Mouse (Mus musculus) ES-E14 (cell line): ENCODE data around the gene Adprhl2. TPM values are rescaled to one million over a fixed set of nuclear protein-coding genes. Genes with fewer than 3 reads are reported as not detected.
A peak's percentile ranks its signal among the peaks of the same experiment; 100 is the strongest.

Experiments used
- DNase-seq: peaks from one replicate; pipeline ENCODE4 v3.0.0-alpha.2; 2013; ENCODE audit warnings: low read depth, low spot score
- H3K27ac ChIP-seq: 2 replicates; pipeline ENCODE4 v1.5.1; 2012; ENCODE audit warnings: low read depth, mild to moderate bottlenecking, low read length, moderate library complexity, mixed read lengths; ENCODE audit not compliant: poor library complexity, insufficient read depth, severe bottlenecking
- H3K36me3 ChIP-seq: 2 replicates; pipeline ENCODE4 v1.6.1; 2012; ENCODE audit warnings: mild to moderate bottlenecking, low read length, moderate library complexity, mixed read lengths; ENCODE audit not compliant: control insufficient read depth, poor library complexity, insufficient read depth, severe bottlenecking
- H3K4me1 ChIP-seq, 2 experiments: fragments of 150-350 bp in 1 of 2; sonication (generic) in 1 of 2; 2 replicates each; pipeline ENCODE4 v1.6.1; 2012; ENCODE audit warnings: low read length in 2 of 2, mild to moderate bottlenecking in 1 of 2, mixed read lengths in 1 of 2; ENCODE audit not compliant: control insufficient read depth in 2 of 2, insufficient read depth in 2 of 2, poor library complexity in 1 of 2
- H3K4me3 ChIP-seq, 2 experiments: fragments of 150-350 bp in 1 of 2; sonication (generic) in 1 of 2; 2 replicates each; pipeline ENCODE4 v1.5.1; 2012; ENCODE audit warnings: low read length in 2 of 2, low read depth in 1 of 2, mild to moderate bottlenecking in 1 of 2, mixed read lengths in 1 of 2; ENCODE audit not compliant: insufficient read depth in 1 of 2, poor library complexity in 1 of 2, severe bottlenecking in 1 of 2
- H3K9ac ChIP-seq: 2 replicates; pipeline ENCODE4 v1.6.1; 2012; ENCODE audit warnings: low read depth, mild to moderate bottlenecking, low read length, mixed read lengths; ENCODE audit not compliant: poor library complexity, insufficient read depth, severe bottlenecking
- H3K9me3 ChIP-seq: fragments of 150-350 bp; sonication (generic); 2 replicates; pipeline ENCODE4 v1.6.1; 2012; ENCODE audit warnings: low read depth, mild to moderate bottlenecking, low read length; ENCODE audit not compliant: control insufficient read depth, insufficient read depth
- CHD2 ChIP-seq: IDR thresholded peaks from 2 replicates; pipeline ENCODE4 v1.6.1; 2014; ENCODE audit warnings: mild to moderate bottlenecking, low read depth, low read length, inconsistent platforms
- HCFC1 ChIP-seq: IDR thresholded peaks from 2 replicates; pipeline ENCODE4 v1.6.1; 2012; ENCODE audit warnings: low read length, inconsistent platforms, borderline replicate concordance; ENCODE audit not compliant: insufficient read depth
- MAFK ChIP-seq: IDR thresholded peaks from 2 replicates; pipeline ENCODE4 v1.6.1; 2014; ENCODE audit warnings: mild to moderate bottlenecking, low read depth, low read length, inconsistent platforms; ENCODE audit not compliant: insufficient read depth
- ZC3H11A ChIP-seq: IDR thresholded peaks from 2 replicates; pipeline ENCODE4 v1.6.1; 2012; ENCODE audit warnings: low read depth, mild to moderate bottlenecking, inconsistent platforms, low read length, borderline replicate concordance
- ZNF384 ChIP-seq: IDR thresholded peaks from 2 replicates; pipeline ENCODE4 v1.6.1; 2012; ENCODE audit warnings: low read depth, low read length, inconsistent platforms
- in situ Hi-C, 2 experiments: fragments of 600-800 bp; cut with MboI; formaldehyde crosslinking; loops; one replicate each; pipeline ENCODE4 v1.15.1; 2025; ENCODE audit warnings: low sequenced_read_pairs in 2 of 2, inconsistent platforms in 1 of 2; ENCODE audit not compliant: unreplicated experiment in 2 of 2
- total RNA-seq: library from RNA; depleted of rRNA; stranded (reverse); fragments of 300-350 nt; gene quantifications from 2 replicates; pipeline ENCODE4 v1.2.3, GENCODE M21; 2012

The Adprhl2 gene
- total RNA-seq, 1 experiment, result 50.5 TPM

DNA sequence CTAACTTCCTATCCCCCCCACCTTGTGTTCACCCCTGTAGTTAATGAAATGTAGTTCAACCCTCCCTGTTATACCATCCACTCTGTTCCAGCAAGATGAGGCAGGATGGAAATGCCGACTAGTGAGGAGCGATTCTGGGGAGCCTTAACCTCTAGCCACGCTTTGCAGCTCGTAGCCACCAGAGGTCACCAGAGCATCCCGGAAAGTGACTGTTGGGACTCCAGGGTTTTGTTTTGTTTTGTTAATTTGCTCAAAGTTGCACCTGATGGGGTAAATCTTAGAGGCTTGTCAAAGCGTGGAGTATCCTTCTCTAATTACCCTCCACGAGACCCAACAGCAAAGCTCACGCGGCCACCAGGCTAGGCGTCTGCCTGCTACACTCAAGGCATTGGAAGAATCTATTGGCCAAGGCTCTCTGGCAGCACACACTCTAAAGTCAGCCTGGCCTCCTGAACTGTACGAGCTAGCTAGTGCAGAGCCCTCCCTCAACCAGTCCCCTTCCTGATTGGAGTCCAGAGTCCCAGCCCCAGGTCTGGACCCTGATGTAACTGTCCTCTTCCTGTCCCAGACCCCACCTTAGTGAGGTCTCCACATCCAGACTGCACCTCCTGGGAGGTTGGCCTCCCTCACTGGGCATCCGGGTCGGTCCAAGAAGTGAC lies 43.5 kb downstream of the Adprhl2 start:
- Histone ChIP-seq H3K36me3 (peaks cover 2% of the 10 kb centered on the region; the same call in 1 of the 2 replicates), H3K4me1 (peaks cover 3 to 18% of the 10 kb centered on the region in 2 experiments; a peak in 1 of 4 replicates), H3K27ac (peak overlapping the region; percentile 46; the same call in 1 of the 2 replicates), H3K9me3 (no peaks in the 10 kb centered on the region), H3K4me3 (peak overlapping the region; percentile 35 to 46), H3K9ac (peak overlapping the region; percentile 8)
- DNase-seq, result no peak
- TF ChIP-seq ZC3H11A (peak; percentile 29; the same call in 1 of the 2 replicates), CHD2 (no peak), ZNF384 (no peak)
- in situ Hi-C loops, result no loop called here

DNA sequence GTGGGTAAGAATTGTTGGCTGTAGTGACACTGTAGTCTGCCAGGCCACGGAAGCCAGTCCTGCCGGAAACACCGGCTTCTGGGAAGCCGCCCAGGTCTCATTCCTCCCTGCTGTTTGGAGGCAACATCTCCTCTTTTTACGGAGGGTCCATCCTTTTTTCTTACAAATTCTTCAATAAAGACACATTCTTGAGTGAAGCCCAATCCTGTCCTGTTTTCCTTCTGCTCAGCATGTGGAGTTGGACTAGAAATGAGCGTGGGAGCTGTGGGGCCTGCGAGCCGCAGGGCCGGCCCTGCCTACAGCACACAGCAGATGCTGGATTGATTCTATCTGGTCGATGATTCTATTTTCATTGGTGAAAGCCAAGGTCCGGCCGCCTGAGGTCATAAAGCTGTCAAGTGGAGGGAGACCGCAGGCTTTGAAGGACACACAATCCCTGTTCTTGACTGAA lies 45.8 kb downstream of the Adprhl2 start:
- in situ Hi-C loops, result no loop called here
- H3K27ac ChIP-seq, result no peak overlapping the region
- peaks cover 3 to 15% of the 10 kb centered on the region in 2 experiments; a peak in 1 of 4 replicates for H3K4me1 ChIP-seq
- H3K36me3 ChIP-seq, result peaks cover 2% of the 10 kb centered on the region; the same call in 1 of the 2 replicates
- no peak overlapping the region for H3K4me3 ChIP-seq
- H3K9ac ChIP-seq, result no peak overlapping the region
- H3K9me3 ChIP-seq, result no peaks in the 10 kb centered on the region
- DNase-seq, result no peak
- TF ChIP-seq HCFC1, result no peak
- TF ChIP-seq CHD2, result no peak
- no peak for TF ChIP-seq ZC3H11A
- no peak for TF ChIP-seq MAFK
- no peak for TF ChIP-seq ZNF384

DNA sequence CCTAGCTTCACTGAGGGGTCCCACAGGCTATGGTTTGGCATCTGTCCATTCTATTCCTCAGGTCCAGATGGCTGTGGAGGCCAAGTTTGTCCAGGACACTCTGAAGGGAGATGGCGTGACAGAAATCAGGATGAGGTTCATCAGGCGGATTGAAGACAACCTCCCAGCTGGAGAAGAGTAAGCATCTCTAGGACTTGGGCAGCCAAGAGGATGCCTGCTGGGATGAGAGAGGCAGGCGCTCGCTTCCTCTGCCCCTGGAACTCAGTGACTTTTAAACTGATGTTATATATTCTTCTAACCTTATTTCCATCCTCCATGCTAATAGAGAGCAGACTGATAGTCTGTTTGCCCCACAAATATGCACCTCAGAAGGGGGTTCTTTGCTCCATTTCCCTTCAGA lies 46.4 kb downstream of the Adprhl2 start:
- no peak overlapping the region for H3K9ac ChIP-seq
- TF ChIP-seq CHD2 (no peak), MAFK (no peak), HCFC1 (no peak), ZC3H11A (no peak), ZNF384 (no peak)
- H3K27ac ChIP-seq, result no peak overlapping the region
- peaks cover 3 to 15% of the 10 kb centered on the region in 2 experiments; a peak in 1 of 4 replicates for H3K4me1 ChIP-seq
- peaks cover 2% of the 10 kb centered on the region; the same call in 1 of the 2 replicates for H3K36me3 ChIP-seq
- H3K9me3 ChIP-seq, result no peaks in the 10 kb centered on the region
- in situ Hi-C loops, result no loop called here
- no peak overlapping the region for H3K4me3 ChIP-seq
- no peak for DNase-seq

DNA sequence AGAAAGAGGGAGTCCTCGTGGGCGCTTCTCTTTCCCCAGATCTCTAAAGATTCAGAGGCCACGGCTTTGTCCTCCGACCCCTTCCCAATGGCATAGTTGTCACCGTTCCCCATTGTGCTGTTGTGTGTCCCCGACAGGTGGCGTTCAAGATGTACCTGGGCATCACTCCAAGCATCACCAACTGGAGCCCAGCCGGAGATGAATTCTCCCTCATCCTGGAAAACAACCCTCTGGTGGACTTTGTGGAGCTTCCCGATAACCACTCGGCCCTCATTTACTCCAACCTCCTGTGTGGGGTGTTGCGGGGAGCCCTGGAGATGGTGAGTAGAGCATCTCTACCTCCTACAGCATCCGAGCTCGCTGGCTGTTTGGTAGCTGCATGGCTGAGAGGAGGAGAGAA lies 47.8 kb downstream of the Adprhl2 start:
- DNase-seq, result no peak
- no peak overlapping the region for H3K27ac ChIP-seq
- no peak overlapping the region for H3K4me3 ChIP-seq
- no peak overlapping the region for H3K9ac ChIP-seq
- in situ Hi-C loops, result no loop called here
- TF ChIP-seq ZC3H11A (no peak), CHD2 (no peak), ZNF384 (no peak), HCFC1 (no peak), MAFK (no peak)
- H3K9me3 ChIP-seq, result no peaks in the 10 kb centered on the region
- H3K36me3 ChIP-seq, result peaks cover 2% of the 10 kb centered on the region; the same call in 1 of the 2 replicates
- peaks cover 3 to 12% of the 10 kb centered on the region in 2 experiments; a peak in 1 of 4 replicates for H3K4me1 ChIP-seq
